Mouse (Mus musculus) right cerebral cortex, postnatal 4 days (tissue): ENCODE measurements at regions not wholly inside any gene's neighbourhood (a gene's known extent, or its start where the extent isn't known, plus 50 kb on each side); places are given as distances from the start of the nearest gene placed in this dataset.

ENCODE experiments used
- DNase-seq: peaks from one replicate; pipeline ENCODE4 v3.0.0-alpha.2; 2022

DNA sequence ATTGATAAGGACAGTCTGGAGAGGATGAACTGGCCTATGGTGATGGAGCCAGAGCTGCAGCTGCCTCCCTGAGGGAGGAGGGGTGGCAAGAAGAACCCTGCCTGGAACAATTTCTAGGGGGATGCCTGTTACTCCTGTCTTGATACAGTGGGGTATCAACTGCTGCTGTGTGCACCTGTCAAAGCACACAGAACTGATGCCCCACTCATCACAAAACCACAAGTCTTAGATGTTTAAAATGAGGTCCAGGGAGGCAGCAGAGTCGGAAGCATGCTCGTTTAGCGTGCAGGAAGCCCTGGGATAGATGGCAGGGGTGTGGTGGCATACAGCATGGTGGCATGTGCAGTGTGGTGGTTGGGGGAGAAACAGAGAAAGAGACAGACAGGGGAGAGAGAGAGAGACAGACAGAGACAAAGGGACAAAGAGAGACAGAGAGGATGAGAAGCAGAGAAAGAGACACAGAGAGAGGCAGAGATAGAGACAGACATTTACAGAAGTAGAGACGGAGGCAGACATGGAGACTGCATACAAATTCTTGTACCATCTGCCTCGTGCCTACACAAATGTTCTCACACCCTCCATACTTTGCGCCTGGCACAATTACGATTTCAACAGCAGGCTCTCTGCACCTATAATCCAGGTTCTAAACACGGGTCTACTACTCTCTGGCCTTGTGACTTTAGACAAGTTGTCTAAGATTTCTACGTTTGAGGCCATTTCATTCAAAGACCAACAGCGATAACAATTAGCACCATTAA, 242.6 kb downstream of the Cbln4 start:
- no peak for DNase-seq

DNA sequence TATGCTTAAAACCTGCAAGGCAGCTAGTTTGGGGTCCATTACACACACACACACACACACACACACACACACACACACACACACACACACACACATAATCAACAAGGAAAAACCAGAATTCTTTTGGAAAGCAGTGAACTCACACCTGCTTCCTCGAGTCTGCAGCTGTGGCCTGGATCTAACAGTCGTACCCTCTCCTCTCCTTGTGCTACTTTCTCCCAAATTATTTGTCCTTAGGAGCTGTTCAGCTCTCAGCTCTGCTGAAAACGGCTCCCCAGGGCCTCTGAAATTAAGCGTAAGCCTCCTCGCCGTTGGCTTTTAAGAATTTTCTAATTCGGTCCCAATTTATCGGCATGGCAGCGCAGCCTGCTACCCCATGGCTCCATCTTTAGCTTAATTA, 243.9 kb downstream of the Cbln4 start:
- no peak for DNase-seq

GRCm38 (mm10) chr2:171790686-171791085, 252.6 kb downstream of the Cbln4 start:
- DNase-seq: no peak

GRCm38 (mm10) chr2:171766193-171766930, 276.9 kb downstream of the Cbln4 start:
- DNase-seq: no peak

DNA sequence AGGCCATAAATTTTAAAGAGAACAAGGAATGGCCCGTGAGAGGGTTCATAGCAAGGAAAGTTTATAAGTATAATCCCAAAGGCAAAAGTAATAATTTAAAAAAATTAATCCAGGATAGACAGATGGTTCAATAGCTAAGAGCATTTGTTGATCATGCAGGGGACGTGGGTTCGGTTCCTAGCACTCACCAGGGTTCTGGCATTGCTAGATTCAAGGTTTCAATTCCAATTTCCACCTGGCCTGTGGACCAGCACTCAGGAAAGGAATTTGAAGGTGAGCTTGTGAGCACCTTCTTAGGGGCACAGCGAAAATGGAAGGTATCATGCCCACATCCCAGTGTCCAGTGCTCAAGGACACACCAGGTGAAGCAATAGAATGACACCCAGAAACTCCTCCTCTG, 278.2 kb downstream of the Cbln4 start:
- DNase-seq: no peak

DNA sequence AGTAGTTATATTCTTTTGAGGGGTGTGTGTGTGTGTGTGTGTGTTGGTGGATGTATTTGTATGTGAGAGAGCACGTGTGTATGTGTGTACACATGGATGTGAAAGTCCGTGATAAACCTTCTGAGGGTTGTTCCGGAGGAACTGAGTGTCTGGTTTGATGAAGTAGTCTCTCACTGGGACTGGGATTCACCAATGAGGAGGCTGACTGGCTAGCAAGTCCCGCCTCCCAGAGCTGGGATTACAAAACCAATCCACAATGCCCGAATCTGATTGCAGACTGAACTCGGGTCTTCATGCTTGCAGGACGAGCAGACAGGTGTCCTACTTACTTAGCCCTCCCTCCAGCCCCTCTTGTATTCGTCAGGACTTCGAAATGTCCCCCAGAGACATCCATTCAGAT, 289.8 kb downstream of the Cbln4 start:
- no peak for DNase-seq

DNA sequence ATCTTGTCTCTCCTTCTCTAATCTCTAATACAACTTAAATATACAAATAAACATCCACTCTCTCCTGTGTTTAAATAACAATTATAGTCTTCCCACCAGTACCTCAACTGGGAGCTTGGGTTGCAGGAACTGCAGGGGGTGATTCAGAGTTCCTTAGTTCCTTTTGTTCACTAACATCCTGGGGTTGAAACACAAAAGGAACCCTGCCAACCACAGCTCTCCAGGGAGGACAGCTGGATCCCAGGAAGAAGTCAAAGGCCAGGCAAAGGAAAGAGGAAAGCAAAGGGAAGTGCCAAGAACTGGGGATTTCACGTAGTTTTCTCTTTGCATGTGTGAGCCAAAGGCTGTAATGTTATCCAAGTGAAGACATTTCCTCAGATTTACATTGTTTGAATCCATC, 296.1 kb downstream of the Cbln4 start:
- no peak for DNase-seq

- no peak for DNase-seq
Observed at GRCm38 (mm10) chr2:171743111-171743510, 300.2 kb downstream of the Cbln4 start.

DNA sequence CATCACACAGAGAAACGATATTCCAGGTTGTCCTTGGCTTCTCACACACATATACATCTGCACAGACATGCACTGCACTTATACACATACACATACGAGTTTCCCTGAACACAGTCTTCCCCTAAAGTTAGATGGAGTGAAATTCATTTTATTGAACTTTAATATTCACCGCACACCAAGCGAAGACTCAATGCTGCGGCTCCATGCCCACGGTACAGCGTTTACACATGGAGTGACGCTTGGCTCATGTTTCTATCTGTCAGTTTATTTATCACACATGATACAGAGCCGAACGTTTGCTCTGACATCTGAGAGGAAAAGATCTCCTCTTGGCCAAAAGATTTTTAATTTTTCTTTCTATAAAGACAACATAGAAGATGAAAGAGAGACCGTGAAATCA, 300.6 kb downstream of the Cbln4 start:
- no peak for DNase-seq

GRCm38 (mm10) chr2:171737761-171738160, 305.5 kb downstream of the Cbln4 start:
- no peak for DNase-seq

DNA sequence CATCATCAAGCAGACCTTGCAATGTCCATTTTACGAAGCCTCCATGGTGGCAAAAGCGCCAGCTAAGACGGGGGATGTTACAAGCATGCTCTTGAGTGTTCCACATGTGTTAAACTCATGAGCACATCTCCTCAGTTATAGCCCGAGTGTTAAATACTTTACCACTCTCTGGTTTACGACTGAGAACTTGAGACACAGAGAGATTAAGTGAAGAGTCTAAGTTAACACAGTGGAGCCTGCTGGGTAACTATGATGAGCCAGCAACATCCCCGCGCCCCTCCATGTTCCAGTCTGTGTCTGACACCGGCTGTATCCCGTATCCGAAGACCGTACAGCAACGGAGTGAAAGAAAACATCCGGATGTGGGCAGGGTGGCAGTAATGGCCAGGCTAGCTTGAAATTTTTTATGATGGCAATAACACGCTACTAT, 308.2 kb downstream of the Cbln4 start:
- DNase-seq: no peak

DNA sequence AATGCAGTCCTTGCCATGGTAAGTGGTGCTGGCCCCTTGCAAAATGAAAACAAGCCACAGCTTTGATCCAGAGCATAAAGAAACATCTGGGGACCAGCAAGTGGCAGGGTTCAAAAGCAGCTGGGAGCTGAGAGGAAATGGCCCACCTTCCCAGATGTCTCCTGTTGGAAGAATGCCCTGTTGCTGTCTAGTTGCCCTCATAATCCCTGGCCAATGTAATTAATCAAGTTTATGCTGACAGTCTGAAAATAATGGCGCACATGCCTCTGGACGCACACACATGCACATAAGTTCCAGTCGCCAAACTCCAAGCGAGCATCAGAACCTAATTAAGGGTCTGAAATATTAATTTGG, 308.7 kb downstream of the Cbln4 start:
- DNase-seq: no peak

GRCm38 (mm10) chr2:171733965-171734633, 309.2 kb downstream of the Cbln4 start:
- DNase-seq: no peak

- DNase-seq: no peak
Observed at GRCm38 (mm10) chr2:171719269-171719668, 324.0 kb downstream of the Cbln4 start.

GRCm38 (mm10) chr2:171718855-171719254, 324.4 kb downstream of the Cbln4 start:
- no peak for DNase-seq

- no peak for DNase-seq
Observed at GRCm38 (mm10) chr2:171712816-171713570, 330.3 kb downstream of the Cbln4 start.

DNA sequence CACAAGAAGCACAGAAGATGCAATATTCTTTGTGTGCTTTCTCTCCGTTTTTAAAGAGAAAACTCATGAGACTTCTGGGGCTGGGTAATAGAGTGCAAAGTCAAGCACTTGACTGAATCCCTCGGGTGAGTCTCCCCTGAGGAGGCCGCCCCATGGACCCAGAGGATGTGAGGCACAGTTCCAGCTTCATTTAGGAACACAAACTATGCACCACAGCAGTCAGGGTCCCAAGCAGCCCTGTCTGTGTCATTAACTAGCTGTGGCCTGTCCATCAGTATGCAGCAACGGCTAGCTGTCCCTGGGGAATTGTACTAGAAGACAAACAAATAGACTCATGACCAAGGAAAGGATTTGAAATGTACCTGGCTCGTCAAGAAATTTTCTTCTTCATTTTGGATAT, 349.7 kb downstream of the Cbln4 start:
- DNase-seq: no peak

DNA sequence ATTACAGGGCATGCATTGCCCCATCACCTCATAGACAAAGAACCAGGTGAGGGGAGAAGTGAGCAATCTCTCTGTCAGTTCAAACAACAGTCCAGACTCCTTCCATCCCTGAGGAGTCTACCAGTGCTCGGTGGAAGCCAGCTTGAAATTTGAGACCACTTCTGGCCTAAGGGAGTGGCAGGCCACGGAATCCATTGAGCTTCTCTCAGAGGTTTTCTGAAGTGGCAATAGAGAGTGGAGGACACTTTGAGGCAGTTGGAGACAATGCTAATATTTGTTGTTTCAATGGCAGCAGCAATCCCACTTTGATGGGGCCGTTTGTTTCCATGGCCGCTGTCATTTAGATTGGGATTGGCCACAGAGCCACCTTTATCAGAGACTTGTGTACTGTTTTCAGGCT, 352.5 kb downstream of the Cbln4 start:
- no peak for DNase-seq

- no peak for DNase-seq
Observed at GRCm38 (mm10) chr2:171689102-171689501, 354.2 kb downstream of the Cbln4 start.

DNA sequence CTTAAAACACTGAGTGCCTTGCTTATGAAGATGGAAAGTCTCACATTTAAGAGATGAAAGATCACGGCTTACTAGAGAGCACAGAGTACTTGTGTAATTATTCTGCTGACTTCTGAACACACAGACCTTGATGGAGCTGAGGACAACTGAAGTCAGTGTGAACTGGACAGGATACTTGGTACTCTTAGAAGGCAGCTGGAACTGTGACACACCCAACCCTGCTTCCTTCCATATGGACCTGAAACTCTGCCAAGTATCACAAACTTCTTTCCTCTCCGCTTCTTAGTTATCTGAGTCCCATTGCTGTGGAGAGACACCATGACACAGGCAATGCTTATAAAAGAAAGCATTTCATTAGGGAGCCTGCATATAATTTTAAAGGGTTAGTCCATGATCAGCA, 365.3 kb downstream of the Cbln4 start:
- no peak for DNase-seq

GRCm38 (mm10) chr2:171677128-171677527, 366.1 kb downstream of the Cbln4 start:
- DNase-seq: no peak

GRCm38 (mm10) chr2:171676083-171676482, 367.2 kb downstream of the Cbln4 start:
- no peak for DNase-seq

GRCm38 (mm10) chr2:171675411-171675810, 367.9 kb downstream of the Cbln4 start:
- DNase-seq: no peak
